Mouse (Mus musculus): ENCODE data around the gene Heatr4. TPM values are rescaled to one million over a fixed set of nuclear protein-coding genes. Genes with fewer than 3 reads are reported as not detected.
A peak's percentile ranks its signal among the peaks of the same experiment; 100 is the strongest.
"Not testable (repeated sequence)": the region's sequence is repeated elsewhere in the genome, so short reads cannot be mapped to it uniquely, and the experiment has no call there.

Heatr4 gene
- polyA plus RNA-seq, 1 experiment from 2014 or later = not detected

DNA sequence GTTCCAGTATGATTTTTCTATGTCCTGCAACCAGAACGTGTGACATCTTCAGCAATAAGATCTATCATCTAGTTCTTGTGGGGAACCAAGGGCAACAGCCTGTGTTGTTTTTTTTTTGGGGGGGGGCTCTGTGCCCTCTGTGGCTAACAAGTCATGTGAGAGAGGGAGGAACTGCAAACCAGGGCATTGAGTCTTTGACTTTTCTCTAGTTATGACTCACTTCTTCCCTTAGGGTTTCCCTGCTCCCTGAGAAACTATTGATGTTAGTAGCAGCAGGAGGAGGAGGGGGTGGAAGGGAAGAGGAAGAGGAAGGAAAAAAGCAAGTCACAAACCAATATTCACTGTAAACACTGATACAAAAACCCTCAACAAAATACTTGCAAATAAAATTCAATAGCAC, 19.2 kb upstream of the Heatr4 start:
- H3K4me3 ChIP-seq (ENCODE audit: low read length) = no peak overlapping the region

GRCm38 (mm10) chr12:84000418-84000817, 15.8 kb upstream of the Heatr4 start:
- no peak overlapping the region for H3K9ac ChIP-seq (ENCODE audit: low read length)
- no peaks in the 10 kb centered on the region for H3K36me3 ChIP-seq (ENCODE audit: control insufficient read depth, insufficient read depth, low read length)
- no peak overlapping the region for H3K4me2 ChIP-seq (ENCODE audit: low read depth, low read length)
- no peak for ATAC-seq (ENCODE audit: low read depth)
- H3K4me1 ChIP-seq (replicated peaks; ENCODE audit: control insufficient read depth, insufficient read depth, low read length) = peaks cover 10% of the 10 kb centered on the region
- H3K4me3 ChIP-seq (ENCODE audit: low read length) = no peak overlapping the region
- 32% methylated on average over 3 of the region's 3 CpGs for WGBS
- H3K9me3 ChIP-seq (ENCODE audit: control insufficient read depth, low read length) = peaks cover 3% of the 10 kb centered on the region; the same call in 1 of the 2 replicates
- H3K27me3 ChIP-seq (ENCODE audit: control insufficient read depth, insufficient read depth, low read depth, low read length) = no peaks in the 10 kb centered on the region
- H3K27ac ChIP-seq (ENCODE audit: low read length) = no peak overlapping the region

More for the DNA sequence above, 19.2 kb upstream of the Heatr4 start:
- H3K36me3 ChIP-seq (ENCODE audit: control insufficient read depth, insufficient read depth, low read length) = no peaks in the 10 kb centered on the region
- no peak overlapping the region for H3K27ac ChIP-seq (ENCODE audit: low read length)
- no peak overlapping the region for H3K4me2 ChIP-seq (ENCODE audit: low read depth, low read length)
- 84% methylated on average over 1 of the region's 1 CpGs for WGBS
- H3K4me1 ChIP-seq (replicated peaks; ENCODE audit: control insufficient read depth, insufficient read depth, low read length) = peaks cover 12% of the 10 kb centered on the region
- no peaks in the 10 kb centered on the region for H3K27me3 ChIP-seq (ENCODE audit: control insufficient read depth, insufficient read depth, low read depth, low read length)
- no peak for ATAC-seq (ENCODE audit: low read depth)
- no peak overlapping the region for H3K9ac ChIP-seq (ENCODE audit: low read length)
- H3K9me3 ChIP-seq (ENCODE audit: control insufficient read depth, low read length) = peaks cover 3% of the 10 kb centered on the region; the same call in 1 of the 2 replicates

GRCm38 (mm10) chr12:83999237-83999636, 14.6 kb upstream of the Heatr4 start:
- peak overlapping the region; percentile 21; the same call in 1 of the 2 replicates for H3K27ac ChIP-seq (ENCODE audit: low read length)
- H3K9ac ChIP-seq (ENCODE audit: low read length) = not testable (repeated sequence)

DNA sequence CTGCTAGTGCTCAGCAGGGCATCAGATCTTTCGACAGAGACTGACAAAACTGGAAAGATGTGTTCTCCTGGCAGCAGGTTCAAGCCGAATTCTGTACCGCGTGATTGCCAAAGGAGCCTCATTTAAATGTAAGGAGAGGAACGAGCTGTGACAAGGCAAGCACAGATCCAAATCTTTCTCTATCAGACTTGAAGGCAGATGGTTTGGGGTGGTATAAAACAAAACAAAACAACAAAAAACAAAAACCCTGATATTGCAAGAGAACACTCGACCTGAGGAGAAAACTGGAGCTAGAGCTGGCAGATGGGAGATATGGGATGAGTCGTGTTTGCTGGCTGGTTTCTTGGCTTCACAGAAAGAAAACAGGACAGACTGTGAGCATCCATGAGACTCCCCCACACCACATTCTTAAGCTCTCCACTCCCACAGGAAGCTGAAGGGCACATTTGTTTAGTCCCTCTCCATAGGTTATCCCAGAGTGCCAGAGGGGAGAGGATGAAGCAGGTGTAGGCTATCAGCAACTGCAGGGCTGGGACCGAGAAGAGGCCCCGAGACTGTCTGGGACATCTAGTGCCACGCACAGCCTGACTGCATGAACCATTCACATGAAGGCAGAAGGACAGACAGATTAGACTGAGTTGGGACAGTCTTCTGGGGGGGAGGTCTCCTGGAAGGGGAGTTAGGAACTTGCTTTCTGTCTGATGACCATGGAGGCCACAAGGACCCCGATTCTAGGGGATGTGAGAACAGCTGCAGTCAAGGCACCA, 13.9 kb upstream of the Heatr4 start:
- H3K4me2 ChIP-seq (ENCODE audit: low read depth, low read length) = no peak overlapping the region
- ATAC-seq (ENCODE audit: low read depth) = peak; percentile 42; the same call in 1 of the 2 replicates
- H3K9ac ChIP-seq (ENCODE audit: low read length) = no peak overlapping the region
- H3K4me1 ChIP-seq (replicated peaks; ENCODE audit: control insufficient read depth, insufficient read depth, low read length) = peaks cover 10% of the 10 kb centered on the region
- WGBS = 36% methylated on average over 11 of the region's 11 CpGs
- no peaks in the 10 kb centered on the region for H3K27me3 ChIP-seq (ENCODE audit: control insufficient read depth, insufficient read depth, low read depth, low read length)
- peaks cover 7% of the 10 kb centered on the region; the same call in 1 of the 2 replicates for H3K36me3 ChIP-seq (ENCODE audit: control insufficient read depth, insufficient read depth, low read length)
- peaks cover 3% of the 10 kb centered on the region; the same call in 1 of the 2 replicates for H3K9me3 ChIP-seq (ENCODE audit: control insufficient read depth, low read length)
- H3K4me3 ChIP-seq (ENCODE audit: low read length) = no peak overlapping the region
- H3K27ac ChIP-seq (ENCODE audit: low read length) = no peak overlapping the region

More at GRCm38 (mm10) chr12:83999237-83999636, 14.6 kb upstream of the Heatr4 start:
- WGBS = 23% methylated on average over 8 of the region's 8 CpGs
- ATAC-seq (ENCODE audit: low read depth) = peak; percentile 90
- peaks cover 10% of the 10 kb centered on the region for H3K4me1 ChIP-seq (replicated peaks; ENCODE audit: control insufficient read depth, insufficient read depth, low read length)
- not testable (repeated sequence) for H3K4me2 ChIP-seq (ENCODE audit: low read depth, low read length); H3K36me3 ChIP-seq (ENCODE audit: control insufficient read depth, insufficient read depth, low read length); H3K9me3 ChIP-seq (ENCODE audit: control insufficient read depth, low read length); H3K27me3 ChIP-seq (ENCODE audit: control insufficient read depth, insufficient read depth, low read depth, low read length); H3K4me3 ChIP-seq (ENCODE audit: low read length)

DNA sequence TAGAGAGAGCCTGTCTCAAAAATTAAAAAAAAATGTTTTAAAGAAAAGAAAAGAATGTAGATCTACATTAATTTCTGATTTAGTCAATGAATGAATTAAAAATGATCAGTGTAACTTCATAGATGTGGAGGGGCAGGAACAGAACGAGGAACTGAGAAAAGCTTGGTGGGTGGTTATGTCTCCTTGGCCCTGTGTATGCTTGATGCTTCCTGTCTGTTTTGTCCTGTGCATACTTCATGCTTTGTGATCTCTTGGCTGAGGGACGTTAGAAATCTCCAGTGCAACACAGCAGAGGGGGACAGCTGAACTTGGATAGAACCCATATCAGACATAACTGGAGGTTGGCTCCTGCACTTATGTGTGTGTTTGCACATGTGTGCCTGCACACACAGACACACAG, 12.6 kb upstream of the Heatr4 start:
- peaks cover 11% of the 10 kb centered on the region; the same call in 1 of the 2 replicates for H3K36me3 ChIP-seq (ENCODE audit: control insufficient read depth, insufficient read depth, low read length)
- no peaks in the 10 kb centered on the region for H3K27me3 ChIP-seq (ENCODE audit: control insufficient read depth, insufficient read depth, low read depth, low read length)
- no peaks in the 10 kb centered on the region for H3K9me3 ChIP-seq (ENCODE audit: control insufficient read depth, low read length)
- no peak for ATAC-seq (ENCODE audit: low read depth)
- H3K4me1 ChIP-seq (replicated peaks; ENCODE audit: control insufficient read depth, insufficient read depth, low read length) = peaks cover 10% of the 10 kb centered on the region
- H3K4me2 ChIP-seq (ENCODE audit: low read depth, low read length) = no peak overlapping the region
- H3K9ac ChIP-seq (ENCODE audit: low read length) = no peak overlapping the region
- 64% methylated on average over 2 of the region's 2 CpGs for WGBS
- no peak overlapping the region for H3K4me3 ChIP-seq (ENCODE audit: low read length)
- H3K27ac ChIP-seq (ENCODE audit: low read length) = no peak overlapping the region

- 0 out of 2 replicates have a peak, but pooled peaks cover 5% of the 10 kb centered on the region for H3K9me3 ChIP-seq (ENCODE audit: control insufficient read depth, low read length)
- H3K36me3 ChIP-seq (ENCODE audit: control insufficient read depth, insufficient read depth, low read length) = peaks cover 15% of the 10 kb centered on the region; the same call in 1 of the 2 replicates
- 86% methylated on average over 4 of the region's 4 CpGs for WGBS
- no peak for ATAC-seq (ENCODE audit: low read depth)
- no peak overlapping the region for H3K27ac ChIP-seq (ENCODE audit: low read length)
- no peak overlapping the region for H3K9ac ChIP-seq (ENCODE audit: low read length)
- no peaks in the 10 kb centered on the region for H3K27me3 ChIP-seq (ENCODE audit: control insufficient read depth, insufficient read depth, low read depth, low read length)
- H3K4me1 ChIP-seq (replicated peaks; ENCODE audit: control insufficient read depth, insufficient read depth, low read length) = peaks cover 9% of the 10 kb centered on the region
- no peak overlapping the region for H3K4me2 ChIP-seq (ENCODE audit: low read depth, low read length)
- H3K4me3 ChIP-seq (ENCODE audit: low read length) = no peak overlapping the region
These were observed 4.7 kb upstream of the Heatr4 start for GRCm38 (mm10) chr12:83989378-83989777.

- H3K4me2 ChIP-seq (ENCODE audit: low read depth, low read length) = peak overlapping the region; percentile 64
- H3K9me3 ChIP-seq (ENCODE audit: control insufficient read depth, low read length) = 0 out of 2 replicates have a peak, but pooled peaks cover 5% of the 10 kb centered on the region
- 50% methylated on average over 4 of the region's 4 CpGs for WGBS
- peak overlapping the region; percentile 98 for H3K27ac ChIP-seq (ENCODE audit: low read length)
- peak; percentile 9; the same call in 1 of the 2 replicates for ATAC-seq (ENCODE audit: low read depth)
- peaks cover 13% of the 10 kb centered on the region; the same call in 1 of the 2 replicates for H3K36me3 ChIP-seq (ENCODE audit: control insufficient read depth, insufficient read depth, low read length)
- H3K9ac ChIP-seq (ENCODE audit: low read length) = peak overlapping the region; percentile 84
- H3K27me3 ChIP-seq (ENCODE audit: control insufficient read depth, insufficient read depth, low read depth, low read length) = no peaks in the 10 kb centered on the region
- H3K4me1 ChIP-seq (replicated peaks; ENCODE audit: control insufficient read depth, insufficient read depth, low read length) = peaks cover 9% of the 10 kb centered on the region
- H3K4me3 ChIP-seq (ENCODE audit: low read length) = peak overlapping the region; percentile 69
These were observed 3.8 kb upstream of the Heatr4 start for GRCm38 (mm10) chr12:83988483-83988882.

- Histone ChIP-seq H3K9me3 (ENCODE audit: control insufficient read depth, low read length) (0 out of 2 replicates have a peak, but pooled peaks cover 7% of the 10 kb centered on the region), H3K27ac (ENCODE audit: low read length) (peak within 1 kb of the TSS; percentile 98), H3K9ac (ENCODE audit: low read length) (peak within 1 kb of the TSS; percentile 84), H3K4me3 (ENCODE audit: low read length) (peak within 1 kb of the TSS; percentile 69), H3K4me2 (ENCODE audit: low read depth, low read length) (peak within 1 kb of the TSS; percentile 64), H3K4me1 (replicated peaks; ENCODE audit: control insufficient read depth, insufficient read depth, low read length) (peaks cover 9% of the 10 kb centered on the region), H3K27me3 (ENCODE audit: control insufficient read depth, insufficient read depth, low read depth, low read length) (no peaks in the 10 kb centered on the region), H3K36me3 (ENCODE audit: control insufficient read depth, insufficient read depth, low read length) (0 out of 2 replicates have a peak, but pooled peaks cover 8% of the 10 kb centered on the region)
- under 1% methylated on average over 74 of the region's 80 CpGs for WGBS
- ATAC-seq (ENCODE audit: low read depth) = peak; percentile 91
These were observed 3.2 kb upstream of the Heatr4 start, which contains the start of gene Acot2 for GRCm38 (mm10) chr12:83987583-83988441. Gene Acot2, plus strand, starts transcription at chr12:83987861.

DNA sequence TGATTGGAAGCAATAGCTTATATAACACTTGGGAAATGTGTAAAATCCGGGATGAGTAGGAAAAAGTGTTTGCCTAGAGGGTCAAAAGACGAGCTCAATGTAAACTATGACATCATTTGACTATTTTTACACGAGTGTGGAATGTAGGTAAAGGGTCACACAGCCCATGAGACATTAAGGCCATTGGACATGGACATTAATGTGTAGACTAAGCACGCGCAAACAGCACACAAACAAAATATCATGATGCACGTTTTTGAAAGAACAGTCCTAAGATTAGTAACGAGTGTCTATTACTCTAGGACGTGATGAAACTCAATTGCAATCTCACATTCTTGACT, 2.6 kb upstream of the Heatr4 start:
- H3K4me3 ChIP-seq (ENCODE audit: low read length) = peak overlapping the region; percentile 69
- 0 out of 2 replicates have a peak, but pooled peaks cover 8% of the 10 kb centered on the region for H3K36me3 ChIP-seq (ENCODE audit: control insufficient read depth, insufficient read depth, low read length)
- H3K9me3 ChIP-seq (ENCODE audit: control insufficient read depth, low read length) = 0 out of 2 replicates have a peak, but pooled peaks cover 7% of the 10 kb centered on the region
- no peaks in the 10 kb centered on the region for H3K27me3 ChIP-seq (ENCODE audit: control insufficient read depth, insufficient read depth, low read depth, low read length)
- H3K4me2 ChIP-seq (ENCODE audit: low read depth, low read length) = peak overlapping the region; percentile 64
- peak; percentile 21 for ATAC-seq (ENCODE audit: low read depth)
- peak overlapping the region; percentile 98 for H3K27ac ChIP-seq (ENCODE audit: low read length)
- WGBS = 9% methylated on average over 8 of the region's 8 CpGs
- H3K9ac ChIP-seq (ENCODE audit: low read length) = peak overlapping the region; percentile 84
- H3K4me1 ChIP-seq (replicated peaks; ENCODE audit: control insufficient read depth, insufficient read depth, low read length) = peaks cover 10% of the 10 kb centered on the region
